Mouse (Mus musculus) spleen, adult 2 months (tissue): Measurements from ENCODE around the gene Thap8. TPM values are rescaled to one million over a fixed set of nuclear protein-coding genes. Genes with fewer than 3 reads are reported as not detected.

ENCODE experiments used
- DNase-seq, 2 experiments: peaks; one replicate each; pipeline versions ENCODE4 v3.0.0 to v3.0.0-alpha.2; 2012 to 2021; ENCODE audit warnings: low spot score in 2 of 2, low read depth in 1 of 2
- H3K27ac ChIP-seq: fragments of 200-500 bp; 2 replicates; pipeline ENCODE4 v1.5.1; 2012; ENCODE audit warnings: low read length, inconsistent platforms; ENCODE audit not compliant: insufficient read depth
- H3K27me3 ChIP-seq: fragments of 200-500 bp; 2 replicates; pipeline ENCODE4 v1.6.1; 2012; ENCODE audit warnings: mild to moderate bottlenecking, moderate library complexity, low read length, inconsistent platforms; ENCODE audit not compliant: control insufficient read depth, insufficient read depth
- H3K36me3 ChIP-seq: fragments of 200-500 bp; 2 replicates; pipeline ENCODE4 v1.6.1; 2012; ENCODE audit warnings: mild to moderate bottlenecking, low read length, inconsistent platforms; ENCODE audit not compliant: control insufficient read depth, insufficient read depth
- H3K4me1 ChIP-seq: fragments of 200-500 bp; 2 replicates; pipeline ENCODE4 v1.6.1; 2011; ENCODE audit warnings: inconsistent platforms; ENCODE audit not compliant: control insufficient read depth, insufficient read depth, insufficient read length
- H3K4me3 ChIP-seq: fragments of 200-500 bp; 2 replicates; pipeline ENCODE4 v1.5.1; 2011; ENCODE audit warnings: mild to moderate bottlenecking, inconsistent platforms; ENCODE audit not compliant: insufficient read depth, insufficient read length; ENCODE audit errors: extremely low read depth
- CTCF ChIP-seq: fragments of 200-500 bp; IDR thresholded peaks from 2 replicates; pipeline ENCODE4 v1.5.1; 2011; ENCODE audit warnings: mild to moderate bottlenecking, inconsistent platforms; ENCODE audit not compliant: insufficient read depth, insufficient read length, insufficient replicate concordance; ENCODE audit errors: extremely low read depth
- POLR2A ChIP-seq: fragments of 200-500 bp; IDR thresholded peaks from 2 replicates; pipeline ENCODE4 v1.6.1; 2011; ENCODE audit warnings: low read depth, low read length, inconsistent platforms
- WGBS: fragments of 180-500 bp; shearing (Covaris S2); methylation state at CpG from one replicate; pipeline ENCODE4 v1.1.7; 2018; 5-methylcytosine and 5-hydroxymethylcytosine counted together
- polyA plus RNA-seq: library from polyadenylated mRNA; depleted of rRNA; stranded (reverse); fragments of >200 nt; gene quantifications from 2 replicates; pipeline ENCODE4 v1.2.3, GENCODE M21; 2012

The Thap8 gene
- polyA plus RNA-seq, 1 experiment, result 0.14 TPM

DNA sequence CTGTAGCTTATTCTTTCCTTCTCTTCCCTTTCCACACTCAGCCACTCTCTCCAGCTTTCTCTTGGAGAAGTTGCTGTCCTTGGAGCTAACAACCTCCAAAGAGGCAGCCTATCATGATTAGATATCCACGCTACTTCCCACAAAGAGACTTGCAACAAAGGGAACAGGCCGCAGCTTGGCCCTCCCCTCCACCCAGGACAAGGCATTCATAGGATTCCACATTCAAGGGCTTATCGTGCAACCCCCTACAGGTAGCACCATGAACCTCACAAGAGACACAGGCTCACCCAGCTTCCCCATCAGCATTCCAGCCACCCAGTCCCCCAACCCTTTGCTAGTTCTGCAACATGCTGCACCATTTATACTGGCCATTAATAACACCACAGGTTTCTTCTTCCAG lies 13.1 kb upstream of the Thap8 start:
- no peak overlapping the region for H3K4me3 ChIP-seq
- no peak for DNase-seq
- no peaks in the 10 kb centered on the region for H3K27me3 ChIP-seq
- 0 out of 2 replicates have a peak, but pooled peaks cover 1% of the 10 kb centered on the region for H3K36me3 ChIP-seq
- WGBS, result 94% methylated on average over 3 of the region's 3 CpGs
- H3K27ac ChIP-seq, result no peak overlapping the region
- no peaks in the 10 kb centered on the region for H3K4me1 ChIP-seq
- TF ChIP-seq CTCF, result no peak
- no peak for TF ChIP-seq POLR2A

DNA sequence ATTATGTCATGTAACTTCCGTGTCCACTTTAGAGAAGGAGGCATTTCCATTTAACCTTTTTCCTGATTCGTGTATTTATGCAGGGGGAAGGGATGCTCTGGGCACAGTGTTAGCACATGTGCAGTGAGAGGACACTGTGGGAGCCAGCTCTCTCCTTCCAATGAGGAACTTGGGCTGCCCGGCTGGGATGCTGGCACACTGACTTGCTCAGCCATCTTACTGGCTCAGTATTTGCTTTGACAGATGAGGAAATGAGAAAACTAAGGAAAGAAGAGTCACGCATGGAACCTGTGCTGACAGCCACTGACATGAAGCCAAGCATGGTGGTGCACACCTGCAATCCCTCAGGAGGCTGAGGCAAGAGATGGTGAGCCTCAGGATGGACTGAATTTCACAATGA lies 10.3 kb upstream of the Thap8 start:
- no peak overlapping the region for H3K27ac ChIP-seq
- 90% methylated on average over 4 of the region's 4 CpGs for WGBS
- H3K27me3 ChIP-seq, result no peaks in the 10 kb centered on the region
- TF ChIP-seq CTCF, result no peak
- no peak for TF ChIP-seq POLR2A
- H3K4me3 ChIP-seq, result no peak overlapping the region
- 0 out of 2 replicates have a peak, but pooled peaks cover 1% of the 10 kb centered on the region for H3K36me3 ChIP-seq
- H3K4me1 ChIP-seq, result no peaks in the 10 kb centered on the region
- DNase-seq, result no peak

DNA sequence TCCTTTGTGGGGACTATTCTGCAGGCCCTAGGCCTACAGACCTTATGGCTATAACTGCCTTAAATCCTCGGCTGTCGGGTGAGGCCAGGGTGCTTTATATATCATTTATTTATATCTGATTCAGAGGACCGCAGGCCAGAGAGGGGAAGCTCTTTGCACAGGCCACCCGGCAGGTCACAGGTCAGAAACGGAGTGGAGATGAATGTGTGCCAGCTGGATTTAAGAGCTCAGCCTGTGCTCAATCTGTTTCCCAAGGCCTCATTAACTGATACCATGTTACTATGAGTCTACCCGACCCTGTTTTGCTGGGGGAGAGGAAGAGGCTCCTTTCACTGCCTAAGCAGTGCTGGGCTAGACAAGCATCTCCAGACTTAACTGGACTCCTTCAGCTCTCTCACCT lies 5.5 kb upstream of the Thap8 start:
- no peak overlapping the region for H3K4me3 ChIP-seq
- TF ChIP-seq POLR2A (no peak), CTCF (no peak)
- H3K27ac ChIP-seq, result no peak overlapping the region
- DNase-seq, result no peak
- no peaks in the 10 kb centered on the region for H3K4me1 ChIP-seq
- no peaks in the 10 kb centered on the region for H3K27me3 ChIP-seq
- WGBS, result 89% methylated on average over 6 of the region's 6 CpGs
- no peaks in the 10 kb centered on the region for H3K36me3 ChIP-seq

DNA sequence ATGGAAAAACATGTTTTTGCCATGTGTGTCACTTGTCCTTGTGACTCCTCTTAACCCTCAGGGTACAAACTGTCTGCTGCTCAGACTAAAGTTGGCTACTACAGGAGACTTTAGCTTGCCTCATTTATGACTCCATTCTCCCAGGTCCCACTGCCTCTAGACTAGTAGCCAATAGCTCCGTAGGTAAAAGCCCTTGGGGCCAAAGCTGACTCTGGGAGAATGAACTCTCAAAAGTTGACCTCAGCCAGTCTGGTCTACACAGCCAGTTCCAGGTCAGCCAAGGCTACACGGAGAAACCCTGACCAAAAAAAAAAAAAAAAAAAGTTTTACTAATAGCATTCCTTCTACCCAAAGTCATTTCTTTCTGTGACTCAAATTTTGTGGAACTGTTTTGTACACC lies 983 bp upstream of the Thap8 start:
- no peak overlapping the region for H3K4me3 ChIP-seq
- no peak overlapping the region for H3K27ac ChIP-seq

DNA sequence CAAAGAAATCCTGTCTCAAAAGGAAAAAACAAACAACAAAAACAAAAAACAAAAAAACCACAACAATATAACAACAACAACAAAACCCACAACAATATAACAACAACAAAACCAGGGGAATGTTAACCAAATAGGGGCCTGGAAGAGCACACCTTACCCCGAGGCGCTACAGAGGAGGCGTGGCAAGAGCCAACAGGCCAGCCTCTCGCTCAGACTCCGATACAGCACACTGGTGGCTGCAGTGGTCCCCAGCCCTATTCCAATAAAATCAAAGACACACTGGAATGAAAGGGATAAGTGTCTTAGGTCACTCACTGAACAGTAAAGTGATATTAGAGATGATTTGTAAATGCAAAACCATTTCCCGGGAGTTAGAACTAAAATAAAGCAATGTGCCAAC lies 358 bp upstream of the Thap8 start:
- H3K4me3 ChIP-seq, result peak overlapping the region; percentile 99; the same call in 1 of the 2 replicates
- no peak for DNase-seq
- TF ChIP-seq CTCF (no peak), POLR2A (no peak)
- H3K27ac ChIP-seq, result no peak overlapping the region
- no peaks in the 10 kb centered on the region for H3K27me3 ChIP-seq
- H3K36me3 ChIP-seq, result no peaks in the 10 kb centered on the region
- 3% methylated on average over 6 of the region's 6 CpGs for WGBS
- no peaks in the 10 kb centered on the region for H3K4me1 ChIP-seq

More for the DNA sequence above, 983 bp upstream of the Thap8 start:
- no peak for DNase-seq
- TF ChIP-seq CTCF, result no peak
- no peak for TF ChIP-seq POLR2A
- Histone ChIP-seq H3K4me1 (no peaks in the 10 kb centered on the region), H3K27me3 (no peaks in the 10 kb centered on the region), H3K36me3 (no peaks in the 10 kb centered on the region)
- WGBS, result 66% methylated on average over 2 of the region's 2 CpGs

DNA sequence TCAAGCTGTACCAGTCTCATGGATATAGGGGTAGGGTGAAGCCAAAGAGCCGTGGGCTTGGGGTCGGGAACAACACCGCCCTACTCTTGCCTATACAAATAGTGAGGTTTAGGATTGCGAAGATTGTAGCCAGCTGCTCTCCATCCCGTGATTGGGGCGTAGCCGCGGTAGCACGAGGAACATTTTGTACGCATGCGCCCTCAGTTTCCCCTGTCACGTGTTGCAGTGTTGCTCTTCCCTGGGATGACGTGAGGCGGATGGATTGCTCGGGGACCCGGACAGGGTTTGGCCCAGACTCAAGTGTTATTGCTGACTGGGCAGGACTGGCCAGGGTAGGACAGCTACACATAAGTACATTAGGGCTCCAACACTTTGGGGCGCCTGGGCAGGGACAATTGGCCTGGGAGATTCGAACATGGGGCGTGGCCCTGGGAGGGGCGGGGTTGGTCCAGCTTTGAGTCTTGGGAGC lies 810 bp downstream of the Thap8 start:
- Histone ChIP-seq H3K4me3 (peak overlapping the region; percentile 99), H3K4me1 (no peaks in the 10 kb centered on the region), H3K36me3 (no peaks in the 10 kb centered on the region), H3K27me3 (no peaks in the 10 kb centered on the region), H3K27ac (peak overlapping the region; percentile 93)
- peak; percentile 69 to 81 for DNase-seq
- WGBS, result under 1% methylated on average over 20 of the region's 20 CpGs
- no peak for TF ChIP-seq POLR2A
- TF ChIP-seq CTCF, result no peak

DNA sequence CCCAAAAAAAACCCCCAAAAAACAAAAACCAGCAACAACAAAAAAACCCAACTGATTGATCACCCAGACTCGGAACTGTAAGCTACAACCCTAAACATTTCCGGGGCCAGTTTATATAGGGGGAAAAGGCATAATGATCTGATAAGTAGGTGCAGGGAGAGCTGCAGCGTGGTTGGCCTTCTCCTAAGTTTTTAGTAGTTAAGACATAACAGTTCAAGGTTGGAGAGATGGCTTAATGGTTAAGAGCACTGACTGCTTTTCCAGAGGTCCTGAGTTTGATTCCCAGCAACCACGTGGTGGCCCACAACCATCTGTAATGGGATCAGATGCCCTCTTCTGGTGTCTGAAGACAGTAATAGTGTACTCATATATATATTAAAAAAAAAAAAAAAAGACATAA lies 1.6 kb downstream of the Thap8 start:
- H3K4me1 ChIP-seq, result no peaks in the 10 kb centered on the region
- 85% methylated on average over 4 of the region's 4 CpGs for WGBS
- DNase-seq, result no peak
- no peaks in the 10 kb centered on the region for H3K27me3 ChIP-seq
- no peak overlapping the region for H3K4me3 ChIP-seq
- no peaks in the 10 kb centered on the region for H3K36me3 ChIP-seq
- TF ChIP-seq POLR2A (no peak), CTCF (no peak)
- H3K27ac ChIP-seq, result no peak overlapping the region

DNA sequence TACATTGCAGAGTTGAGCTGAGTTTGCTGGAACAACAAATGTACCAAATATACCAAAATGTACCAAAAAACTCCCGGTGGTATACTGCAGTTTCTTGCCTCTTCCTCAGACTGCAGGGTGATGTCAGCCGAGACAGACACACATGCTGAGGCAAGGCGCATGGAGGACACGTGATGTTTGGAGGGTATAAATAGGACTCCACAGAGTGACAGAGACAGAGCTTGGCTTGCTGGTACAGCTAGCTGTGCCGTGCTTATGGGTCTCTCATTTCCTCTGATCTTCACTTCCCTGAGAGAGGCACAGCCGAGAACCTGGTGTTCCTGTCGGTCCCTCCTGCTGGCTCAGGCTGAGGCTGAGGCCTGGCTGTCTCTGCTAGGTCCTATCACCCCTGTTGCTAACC lies 2.8 kb downstream of the Thap8 start:
- WGBS, result 85% methylated on average over 7 of the region's 7 CpGs
- no peak for DNase-seq
- no peak overlapping the region for H3K4me3 ChIP-seq

More for the DNA sequence above, 2.8 kb downstream of the Thap8 start:
- H3K36me3 ChIP-seq, result no peaks in the 10 kb centered on the region
- TF ChIP-seq CTCF (no peak), POLR2A (no peak)
- H3K4me1 ChIP-seq, result no peaks in the 10 kb centered on the region
- H3K27ac ChIP-seq, result no peak overlapping the region
- no peaks in the 10 kb centered on the region for H3K27me3 ChIP-seq
